Mouse (Mus musculus) lung, adult 2 months (tissue): ENCODE results near the gene Ddx3x.

Experiments
- CTCF ChIP-seq: fragments of 200-500 bp; IDR thresholded peaks from 2 replicates; pipeline ENCODE4 v1.5.1; 2011; ENCODE audit warnings: mild to moderate bottlenecking, low read length, control low read depth; ENCODE audit not compliant: insufficient read depth
- POLR2A ChIP-seq: fragments of 200-500 bp; IDR thresholded peaks from 2 replicates; pipeline ENCODE4 v1.6.1; 2011; ENCODE audit warnings: low read depth, mild to moderate bottlenecking, control low read depth, low read length, borderline replicate concordance; ENCODE audit errors: extremely low read depth

DNA sequence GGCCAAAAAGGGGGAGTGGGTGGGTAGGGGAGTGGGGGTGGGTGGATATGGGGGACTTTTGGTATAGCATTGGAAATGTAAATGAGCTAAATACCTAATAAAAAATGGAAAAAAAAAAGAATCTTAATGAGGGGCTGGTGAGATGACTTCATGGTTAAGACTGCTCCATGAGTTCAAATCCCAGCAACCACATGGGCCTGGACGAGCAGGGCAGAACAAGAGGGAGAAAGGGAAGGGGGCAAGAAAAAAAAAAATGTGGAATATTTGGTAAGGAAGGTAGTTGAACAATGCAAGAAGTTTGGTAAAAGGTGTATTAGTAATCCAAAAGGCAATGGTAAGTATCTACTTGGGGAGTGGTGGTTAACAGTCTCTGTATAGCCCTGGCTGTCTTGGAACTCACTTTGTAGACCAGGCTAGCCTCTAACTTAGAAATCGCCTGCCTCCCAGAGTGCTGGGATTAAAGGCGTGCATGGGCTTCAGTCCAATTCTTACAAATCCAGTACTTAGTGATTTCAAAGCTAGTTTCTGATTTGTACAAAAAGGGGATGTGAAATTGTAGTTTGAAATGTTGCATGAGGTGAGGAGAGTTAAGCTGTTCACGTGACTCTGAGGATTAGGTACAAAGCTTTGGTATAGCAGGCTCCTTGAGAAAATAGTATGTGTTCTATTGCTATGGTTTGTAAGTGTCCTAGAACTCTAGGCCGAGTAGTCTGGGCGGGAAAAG lies 13.9 kb downstream of the Ddx3x start:
- no peak for TF ChIP-seq POLR2A
- TF ChIP-seq CTCF = no peak
